Mouse (Mus musculus): ENCODE measurements around the gene Bhlhe41.
A peak's percentile ranks its signal among the peaks of the same experiment; 100 is the strongest.

The Bhlhe41 gene

DNA sequence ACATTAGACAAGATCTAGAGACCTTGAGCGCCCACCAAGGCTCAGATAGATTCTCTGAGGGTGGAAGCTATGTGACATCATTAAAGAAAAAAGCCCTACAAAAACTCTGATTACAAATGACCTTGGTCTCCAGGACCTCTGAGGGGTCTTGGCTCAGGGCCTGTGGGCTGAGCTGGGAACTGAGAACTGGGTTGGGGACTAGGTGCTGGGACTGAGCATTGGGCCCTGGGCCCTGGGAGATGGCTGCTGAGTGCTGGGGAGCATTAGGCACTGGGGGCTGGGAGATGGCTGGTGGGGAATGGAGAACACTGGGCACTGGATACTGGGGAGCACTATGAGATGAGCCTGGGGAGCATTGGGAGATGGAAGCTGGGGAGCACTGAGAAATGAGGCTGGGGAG is 19.3 kb downstream of the Bhlhe41 start:
- no peak for DNase-seq (ENCODE audit: low read depth, low spot score)

DNA sequence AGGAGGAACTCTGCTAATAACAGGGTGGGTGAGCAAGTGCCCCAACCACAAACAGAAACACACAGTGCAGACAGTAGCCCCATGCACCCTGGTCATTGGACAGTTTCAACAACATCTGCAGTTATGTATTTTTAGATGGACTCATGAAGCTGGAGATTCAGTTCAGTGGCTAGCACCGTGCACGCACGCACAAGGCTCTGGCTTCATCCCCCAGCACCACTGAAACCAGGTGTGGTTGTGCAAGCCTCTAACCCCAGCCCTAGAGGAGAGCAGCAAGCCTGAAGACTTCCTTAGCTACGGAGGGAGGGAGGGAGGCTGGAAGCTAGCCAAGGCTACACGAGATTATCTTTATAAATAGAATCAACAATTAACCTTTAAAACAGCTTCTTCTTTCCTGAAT is 19.7 kb downstream of the Bhlhe41 start:
- no peak for DNase-seq (ENCODE audit: low read depth, low spot score)

DNA sequence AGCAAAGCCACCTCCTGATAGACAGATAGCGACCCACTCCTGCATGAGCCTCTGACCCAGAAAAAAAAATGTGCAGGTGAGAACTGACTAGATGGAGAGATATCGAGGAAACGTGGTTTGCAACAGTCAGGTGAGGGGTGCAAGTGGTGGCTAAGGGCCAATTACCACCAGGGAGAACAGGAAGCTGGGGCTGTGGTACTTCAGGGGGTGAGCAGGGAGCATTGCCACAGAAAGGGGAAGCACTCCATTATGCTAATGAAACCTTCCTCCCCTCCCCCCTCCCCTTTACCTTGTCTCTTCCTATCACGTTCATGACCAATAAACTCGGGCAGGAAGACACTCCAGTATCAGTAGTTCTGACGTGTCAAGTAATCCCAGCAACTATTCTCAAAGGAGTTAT is 30.0 kb downstream of the Bhlhe41 start:
- DNase-seq (ENCODE audit: low read depth, low spot score), result no peak

DNA sequence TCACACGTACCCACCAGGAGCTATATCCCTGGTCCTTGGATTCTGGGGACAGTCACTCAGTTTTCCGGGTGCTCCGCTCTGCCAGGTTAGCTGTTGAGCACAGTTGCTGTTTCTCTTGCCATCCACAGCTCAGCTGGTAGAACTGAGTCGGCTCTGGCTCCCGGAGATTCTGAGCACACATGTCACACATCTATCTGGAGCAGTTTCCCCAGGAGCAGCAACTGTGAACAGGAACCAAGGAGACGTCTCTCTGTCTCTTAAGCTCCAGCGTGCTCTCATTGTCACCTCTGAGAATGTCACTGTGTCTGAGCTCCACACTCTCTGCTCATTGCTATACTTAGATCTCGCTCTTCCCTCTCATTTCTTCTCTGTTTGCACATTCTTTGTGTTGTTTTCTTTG is 32.4 kb downstream of the Bhlhe41 start:
- no peak for DNase-seq (ENCODE audit: low read depth, low spot score)

DNA sequence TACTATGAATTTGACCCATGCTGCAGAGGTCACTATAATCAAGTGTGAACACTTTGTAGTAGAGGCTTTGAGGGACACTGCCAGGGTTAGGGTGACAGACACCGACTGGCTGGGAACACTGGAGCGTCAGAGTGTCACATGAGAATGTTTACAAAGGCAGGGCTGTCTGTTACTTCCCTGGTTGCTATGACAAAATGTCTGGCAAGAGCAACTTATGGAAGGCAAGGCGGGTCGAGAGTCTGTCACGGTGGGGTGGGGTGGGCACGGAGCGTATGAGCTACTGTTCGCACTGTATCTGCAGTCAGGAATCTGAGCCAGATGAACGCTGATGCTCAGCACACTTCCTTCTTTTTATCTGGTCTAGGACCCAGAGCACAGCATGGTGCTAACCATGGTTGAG is 34.7 kb downstream of the Bhlhe41 start:
- no peak for DNase-seq (ENCODE audit: low read depth, low spot score)

DNA sequence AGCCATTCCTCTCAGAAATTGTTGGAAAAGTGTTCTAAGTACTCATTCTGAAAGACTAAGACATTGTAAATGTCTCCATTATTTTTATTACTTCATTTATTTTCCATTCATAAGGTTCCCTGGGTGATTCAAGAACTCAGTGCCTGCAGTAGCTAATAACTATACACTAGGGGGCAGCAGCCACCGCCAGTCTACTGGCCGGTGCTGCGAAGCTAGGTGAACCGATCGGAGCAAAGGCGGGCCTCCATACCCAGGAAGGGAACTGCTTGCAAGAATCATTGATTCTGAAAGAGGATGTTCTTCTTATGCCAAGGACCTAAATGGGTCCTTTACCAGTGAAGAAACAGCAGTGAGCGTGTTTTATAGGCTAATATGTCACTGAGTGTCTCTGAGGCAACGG is 35.2 kb downstream of the Bhlhe41 start:
- DNase-seq (ENCODE audit: low read depth, low spot score), result peak; percentile 51

DNA sequence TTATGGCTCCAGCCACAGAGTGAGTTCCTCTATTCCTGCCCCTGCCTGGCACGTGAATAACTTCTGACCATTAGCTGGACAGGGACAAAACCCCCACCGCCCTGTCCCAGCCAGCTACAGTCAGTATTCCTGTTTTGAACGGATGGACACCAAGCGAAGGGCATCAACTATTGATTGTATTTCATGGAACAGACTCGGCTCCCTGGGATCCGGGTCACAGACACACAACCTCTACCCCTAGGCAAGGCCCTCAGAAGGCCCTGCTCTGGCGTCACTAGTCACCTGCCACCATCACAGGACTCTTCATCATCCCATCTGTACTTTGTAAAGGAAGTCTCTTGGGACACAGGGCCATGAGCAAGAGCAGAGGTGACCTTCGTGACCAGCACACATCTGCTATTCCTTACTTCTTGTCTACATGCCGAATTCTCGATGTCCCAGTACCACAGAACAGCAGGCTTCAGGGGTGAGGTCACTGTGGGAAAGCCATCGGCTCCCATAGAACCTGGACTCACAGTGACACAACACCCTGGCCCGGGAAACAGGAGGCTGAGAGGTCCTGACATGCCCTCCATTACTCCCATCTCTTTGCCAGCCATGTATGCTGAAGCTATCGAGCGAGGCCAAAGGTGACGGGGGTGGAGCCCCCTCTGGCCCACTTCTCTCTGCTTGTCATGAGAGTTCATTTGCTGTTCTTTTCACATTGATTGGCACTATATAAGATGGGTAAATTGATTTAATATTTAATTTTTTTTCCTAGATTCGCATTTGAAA is 36.1 kb downstream of the Bhlhe41 start:
- DNase-seq (ENCODE audit: low read depth, low spot score), result no peak

DNA sequence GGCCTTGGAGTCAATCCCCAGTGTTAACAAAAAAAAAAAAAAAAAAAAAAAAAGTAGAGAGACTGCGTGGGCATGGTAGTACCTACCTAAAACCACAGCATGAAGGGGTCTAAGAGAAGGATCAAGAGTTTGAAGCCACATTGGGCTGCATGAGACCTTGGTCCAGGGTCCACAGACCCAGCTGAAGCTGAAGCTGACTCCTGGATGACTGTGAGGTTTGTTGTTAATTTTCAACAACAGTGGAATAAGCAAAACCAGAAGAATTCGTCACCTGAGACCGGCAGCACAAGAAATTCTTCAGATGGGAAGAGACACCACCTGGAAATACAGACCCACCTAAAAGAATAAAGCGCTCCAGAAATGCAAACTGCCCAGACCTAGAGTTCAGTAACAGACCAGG is 39.1 kb downstream of the Bhlhe41 start:
- no peak for DNase-seq (ENCODE audit: low read depth, low spot score)

DNA sequence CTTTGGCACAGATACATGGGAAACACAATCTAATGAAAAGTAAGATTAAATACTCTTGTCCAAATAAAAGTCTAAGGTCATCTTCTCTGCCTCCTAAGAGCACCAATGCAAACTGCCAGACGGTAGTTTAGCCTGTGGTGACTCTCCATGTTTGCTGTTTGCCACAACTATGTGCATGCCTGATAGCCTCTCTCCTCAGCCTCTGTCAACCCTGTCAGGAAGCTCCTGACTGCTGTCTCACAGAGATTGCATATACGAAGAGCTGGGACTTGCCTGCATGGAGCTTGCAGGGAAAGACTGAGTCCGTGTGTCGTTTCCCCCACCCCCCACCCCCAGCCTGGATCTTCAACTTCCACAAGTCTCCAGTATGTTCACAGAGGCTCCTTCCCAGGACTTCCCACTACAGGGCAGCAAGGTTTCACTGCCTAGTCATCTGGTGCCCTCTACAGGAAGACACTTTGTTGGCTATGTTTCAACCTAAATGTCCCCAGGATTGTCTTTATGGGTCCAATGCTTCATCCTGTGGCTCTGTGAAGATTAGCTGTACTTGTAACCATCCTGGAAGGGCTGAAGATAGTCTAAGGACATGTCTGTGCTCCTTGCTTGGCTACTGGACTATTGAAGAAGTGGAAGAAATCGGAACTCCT is 41.6 kb downstream of the Bhlhe41 start:
- DNase-seq (ENCODE audit: low read depth, low spot score), result peak; percentile 17

DNA sequence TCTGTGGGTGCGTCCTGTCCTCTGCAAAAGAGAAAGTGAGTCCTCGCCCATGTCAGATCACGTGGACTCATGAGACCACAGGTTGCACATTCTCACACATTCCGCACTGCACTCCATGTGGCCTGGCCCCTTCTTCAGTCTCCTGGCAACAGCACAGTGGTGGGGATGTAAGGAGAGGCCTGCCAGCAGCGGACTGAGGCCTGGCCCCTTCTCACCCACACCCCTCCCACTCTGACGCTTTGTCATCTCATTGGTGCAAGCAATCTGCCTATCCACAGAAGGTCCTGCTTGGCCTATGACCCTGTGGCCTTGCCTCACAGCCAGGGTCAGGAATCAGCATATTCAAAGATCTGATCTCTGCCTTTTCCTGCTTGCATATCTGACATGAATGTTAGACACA is 42.3 kb downstream of the Bhlhe41 start:
- no peak for DNase-seq (ENCODE audit: low read depth, low spot score)

DNA sequence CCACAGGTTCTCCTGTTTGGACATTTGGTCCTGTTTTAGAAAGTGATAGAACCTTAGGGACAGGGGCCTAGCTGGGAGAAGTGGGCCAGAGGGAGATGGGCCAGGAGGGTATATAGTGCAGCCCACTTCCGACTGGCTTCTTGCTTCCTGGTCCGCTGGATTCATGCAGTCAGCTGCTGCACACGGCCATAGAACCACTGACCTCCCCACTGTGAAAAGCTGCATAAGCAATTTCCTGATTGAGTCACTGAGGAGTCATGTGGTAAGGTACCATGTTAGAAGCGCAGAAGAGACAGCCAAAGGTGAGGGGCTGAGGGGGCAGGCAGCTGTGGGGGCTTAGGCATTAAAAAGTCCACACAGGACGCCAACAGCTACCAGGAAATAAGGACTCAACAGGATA is 43.1 kb downstream of the Bhlhe41 start:
- DNase-seq (ENCODE audit: low read depth, low spot score), result no peak

DNA sequence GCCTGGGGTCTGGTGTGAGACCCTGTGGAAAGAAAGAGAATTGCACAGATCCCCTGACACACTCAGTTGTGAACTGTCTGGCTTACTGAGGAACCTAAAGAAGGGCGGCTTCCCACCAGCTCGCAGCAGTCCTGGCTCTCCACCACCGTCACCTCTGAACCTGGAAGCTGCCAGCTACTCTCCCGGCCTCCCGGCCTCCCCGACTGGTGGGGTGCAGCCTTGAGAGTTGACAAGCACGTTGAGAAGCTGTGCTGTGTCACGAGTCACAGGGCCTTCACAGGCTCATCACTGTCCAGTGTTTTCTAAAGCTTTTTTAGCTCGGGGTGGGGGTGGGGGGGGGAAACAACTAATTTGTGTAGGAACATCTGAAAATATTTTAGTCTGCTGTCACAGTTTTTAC is 46.2 kb downstream of the Bhlhe41 start:
- DNase-seq (ENCODE audit: low read depth, low spot score), result no peak

DNA sequence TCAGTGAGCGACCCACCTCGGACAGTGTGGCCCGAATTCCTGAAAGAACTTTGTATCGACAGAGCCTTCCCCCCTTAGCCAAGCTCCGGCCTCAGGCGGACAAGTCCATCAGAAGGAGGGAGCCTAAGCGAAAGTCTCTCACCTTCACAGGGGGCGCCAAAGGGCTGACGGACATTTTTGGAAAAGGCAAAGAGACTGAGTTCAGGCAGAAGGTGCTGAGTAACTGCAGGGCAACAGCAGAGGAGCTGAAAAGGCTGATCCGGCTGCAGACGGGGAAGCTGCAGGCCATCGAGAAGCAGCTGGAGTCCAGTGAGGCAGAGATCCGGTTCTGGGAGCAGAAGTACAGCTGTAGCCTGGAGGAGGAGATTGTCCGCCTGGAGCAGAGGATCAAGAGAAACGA is 50.2 kb downstream of the Bhlhe41 start:
- no peak for DNase-seq (ENCODE audit: low read depth, low spot score)

DNA sequence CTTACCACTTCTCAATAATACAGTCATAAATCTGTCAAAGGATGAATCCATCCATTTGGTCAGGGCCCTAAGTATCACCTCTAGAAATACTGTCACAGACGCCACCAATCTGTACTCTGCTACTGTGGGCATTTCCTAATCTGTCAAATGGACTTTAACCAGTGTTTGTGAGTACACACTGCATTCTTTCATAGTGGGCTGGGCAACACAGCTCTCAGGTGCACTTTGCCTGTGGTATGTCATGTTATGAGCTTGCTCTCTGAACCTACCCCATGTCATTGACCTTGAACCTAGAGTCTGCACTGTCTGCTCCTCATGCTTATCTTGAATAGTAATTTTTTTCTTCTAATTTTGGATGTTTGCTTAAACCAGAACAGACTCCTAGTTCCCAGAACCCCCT is 54.2 kb downstream of the Bhlhe41 start:
- DNase-seq (ENCODE audit: low read depth, low spot score), result no peak

DNA sequence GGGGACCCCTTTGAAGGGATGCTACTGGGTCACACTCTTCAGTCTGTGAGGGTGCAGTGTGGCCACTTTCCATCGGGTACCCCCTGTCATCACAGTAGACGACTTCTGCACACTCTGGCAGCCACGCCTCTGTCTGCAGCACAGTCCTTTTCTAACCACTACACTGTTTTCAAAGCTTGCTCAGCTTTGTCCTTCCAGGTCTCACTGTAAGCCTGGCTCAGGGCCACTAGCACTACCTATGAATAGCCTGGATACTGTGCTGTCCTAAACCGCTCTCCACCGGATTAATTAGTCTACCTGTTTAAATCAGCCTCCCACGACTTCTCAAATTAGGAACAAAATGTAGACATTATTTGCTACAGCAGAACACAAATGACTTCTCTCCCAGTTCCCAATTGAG is 55.3 kb downstream of the Bhlhe41 start:
- DNase-seq (ENCODE audit: low read depth, low spot score), result no peak

DNA sequence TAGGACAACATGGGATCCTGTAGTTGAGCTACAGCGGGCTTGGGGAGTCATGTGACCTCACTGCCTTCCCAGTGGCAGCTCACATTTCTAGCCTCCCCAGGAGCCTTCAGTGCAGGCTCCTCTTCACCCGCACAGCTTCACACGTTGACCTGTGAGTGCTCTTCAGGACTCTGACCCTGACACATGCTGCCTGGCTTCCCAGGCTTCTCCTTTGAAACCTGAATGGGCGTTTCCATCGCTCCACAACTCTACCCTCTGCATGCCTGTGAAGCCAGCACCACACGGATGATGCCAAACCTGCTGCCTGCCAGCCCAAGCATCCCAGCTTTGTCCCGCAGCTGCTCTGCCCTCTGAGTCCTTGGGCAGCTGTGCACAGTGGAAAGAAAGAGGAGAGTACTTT is 55.8 kb downstream of the Bhlhe41 start:
- DNase-seq (ENCODE audit: low read depth, low spot score), result no peak

Data from embryo, embryonic 11.5 days (tissue).